Mouse (Mus musculus) regulatory T cell (primary cell): ENCODE results near the gene Card19.

Experiments used
- in situ Hi-C: fragments of 300-600 bp; cut with MboI, MseI; formaldehyde crosslinking; loops from one replicate; pipeline ENCODE4 v1.15.1; 2025; ENCODE audit warnings: high pct_unique_total_duplicates

The Card19 gene

GRCm38 (mm10) chr13:49172335-49172734 is 43.5 kb downstream of the Card19 start:
- in situ Hi-C loops: no loop called here

GRCm38 (mm10) chr13:49171729-49172128 is 44.1 kb downstream of the Card19 start:
- in situ Hi-C loops: no loop called here

- in situ Hi-C loops: no loop called here
Measured at GRCm38 (mm10) chr13:49170623-49171022, 45.2 kb downstream of the Card19 start.

- in situ Hi-C loops: no loop called here
Measured at GRCm38 (mm10) chr13:49169448-49170207, 46.2 kb downstream of the Card19 start.

- in situ Hi-C loops: no loop called here
Measured at GRCm38 (mm10) chr13:49167081-49167480, 48.8 kb downstream of the Card19 start.

GRCm38 (mm10) chr13:49163645-49164044 is 52.2 kb downstream of the Card19 start:
- in situ Hi-C loops: no loop called here

- in situ Hi-C loops: no loop called here
Measured at GRCm38 (mm10) chr13:49162722-49163121, 53.1 kb downstream of the Card19 start.

GRCm38 (mm10) chr13:49161236-49161635 is 54.6 kb downstream of the Card19 start:
- in situ Hi-C loops: no loop called here

- in situ Hi-C loops: no loop called here
Measured at GRCm38 (mm10) chr13:49158040-49158713, 57.7 kb downstream of the Card19 start.

- in situ Hi-C loops: no loop called here
Measured at GRCm38 (mm10) chr13:49156645-49157044, 59.2 kb downstream of the Card19 start.

GRCm38 (mm10) chr13:49154621-49155020 is 61.2 kb downstream of the Card19 start:
- in situ Hi-C loops: no loop called here

GRCm38 (mm10) chr13:49154028-49154427 is 61.8 kb downstream of the Card19 start:
- in situ Hi-C loops: no loop called here
